Comparison of ENCODE assay signal across 31 mouse cellular contexts in genomic region chr14:50813060-50813459, GRCm38 (mm10). TPM values are rescaled to one million over a fixed set of nuclear protein-coding genes. Genes with fewer than 3 reads are reported as not detected.
DNase-seq lines count a peak whose midpoint lies in the region; ATAC-seq and TF ChIP-seq lines count a peak whose summit lies in the region.
"Had no signal": no experiment of that assay in that cellular context is flagged by ENCODE, and none has a peak within 500 bp of the region (broad histone marks: within the 10 kb centered on the region; RNA-seq: fewer than 3 reads in every experiment).

No protein-coding gene starts in this region.

- WGBS in intestine, embryonic 15.5 days = 78% methylated on average over 2 of the region's 2 CpGs
- 45% methylated on average over 2 of the region's 2 CpGs for WGBS in intestine, postnatal 0 days
- 23% methylated on average over 2 of the region's 2 CpGs for WGBS in small intestine, adult 2 months
- WGBS in stomach, postnatal 0 days = 79% methylated on average over 2 of the region's 2 CpGs
- 96% methylated on average over 2 of the region's 2 CpGs for WGBS in forebrain, embryonic 16.5 days

- H3K27me3 ChIP-seq in intestine, embryonic 15.5 days (replicated peaks) = no peaks in the 10 kb centered on the region
- no peaks in the 10 kb centered on the region for H3K27me3 ChIP-seq in intestine, postnatal 0 days (replicated peaks; ENCODE audit: control insufficient read depth, insufficient read depth, low read length)
- H3K27me3 ChIP-seq in small intestine, adult 2 months (ENCODE audit: control insufficient read depth, insufficient read depth, low read length) = no peaks in the 10 kb centered on the region
- H3K27me3 ChIP-seq in stomach, postnatal 0 days (ENCODE audit: control insufficient read depth, insufficient read depth, low read length) = no peaks in the 10 kb centered on the region
- H3K27me3 ChIP-seq in forebrain, embryonic 16.5 days (replicated peaks; ENCODE audit: control insufficient read depth, insufficient read depth, low read length) = no peaks in the 10 kb centered on the region
- H3K27me3 ChIP-seq: CH12.LX; embryonic facial prominence, embryonic 13.5 days; embryonic facial prominence, embryonic 15.5 days; forebrain, embryonic 12.5 days; Patski had no signal

- no peak overlapping the region for H3K4me3 ChIP-seq in intestine, embryonic 15.5 days (replicated peaks)
- no peak overlapping the region for H3K4me3 ChIP-seq in intestine, postnatal 0 days (ENCODE audit: low read depth, low read length)
- no peak overlapping the region for H3K4me3 ChIP-seq in small intestine, adult 2 months (ENCODE audit: low read depth, low read length)
- no peak overlapping the region for H3K4me3 ChIP-seq in stomach, postnatal 0 days (ENCODE audit: low read depth, low read length)
- H3K4me3 ChIP-seq in forebrain, embryonic 16.5 days (replicated peaks; ENCODE audit: low read length) = no peak overlapping the region
- H3K4me3 ChIP-seq: embryonic facial prominence, embryonic 13.5 days; embryonic facial prominence, embryonic 15.5 days; erythroblast, embryonic 14.5 days; forebrain, embryonic 10.5 days; forebrain, embryonic 12.5 days had no signal

- peak; percentile 41 for ATAC-seq in intestine, embryonic 15.5 days
- ATAC-seq in intestine, postnatal 0 days = peak; percentile 83
- ATAC-seq in stomach, postnatal 0 days (ENCODE audit: low FRiP score, low TSS enrichment) = peak; percentile 76
- no peak for ATAC-seq in forebrain, embryonic 16.5 days
- ATAC-seq: activated CD4-positive, CD25-positive, alpha-beta regulatory T cell, adult 4 months; CD4-positive, CD25-positive, alpha-beta regulatory T cell, adult 4 months; forebrain, embryonic 14.5 days; Patski had no signal

- H3K9ac ChIP-seq in intestine, embryonic 15.5 days = no peak overlapping the region
- H3K9ac ChIP-seq in intestine, postnatal 0 days (ENCODE audit: low read depth, low read length) = no peak overlapping the region
- no peak overlapping the region for H3K9ac ChIP-seq in stomach, postnatal 0 days (ENCODE audit: low read length)
- no peak overlapping the region for H3K9ac ChIP-seq in forebrain, embryonic 16.5 days (replicated peaks; ENCODE audit: low read depth, low read length)
- H3K9ac ChIP-seq: embryonic facial prominence, embryonic 13.5 days; embryonic facial prominence, embryonic 15.5 days; forebrain, embryonic 12.5 days had no signal

- no peak for TF ChIP-seq POLR2A in small intestine, adult 2 months (IDR thresholded peaks at IDR 0.05; ENCODE audit: low read depth, low read length)

- TF ChIP-seq EP300 in stomach, postnatal 0 days (optimal IDR thresholded peaks at IDR 0.05) = no peak

- TF ChIP-seq CTCF in intestine, postnatal 0 days (IDR thresholded peaks at IDR 0.05; ENCODE audit: low read depth) = no peak
- TF ChIP-seq CTCF in small intestine, adult 2 months (IDR thresholded peaks at IDR 0.05; ENCODE audit: extremely low read depth, insufficient read length, insufficient replicate concordance, low read depth, low read length) = no peak
- no peak for TF ChIP-seq CTCF in stomach, postnatal 0 days (IDR thresholded peaks at IDR 0.05; ENCODE audit: low read depth)

- H3K9me3 ChIP-seq in intestine, embryonic 15.5 days = no peaks in the 10 kb centered on the region
- H3K9me3 ChIP-seq in intestine, postnatal 0 days (ENCODE audit: control insufficient read depth) = no peaks in the 10 kb centered on the region
- H3K9me3 ChIP-seq in stomach, postnatal 0 days (ENCODE audit: control insufficient read depth, low read length) = no peaks in the 10 kb centered on the region
- no peaks in the 10 kb centered on the region for H3K9me3 ChIP-seq in forebrain, embryonic 16.5 days (ENCODE audit: control insufficient read depth, low read length)
- H3K9me3 ChIP-seq: embryonic facial prominence, embryonic 13.5 days; embryonic facial prominence, embryonic 15.5 days; forebrain, embryonic 10.5 days; forebrain, embryonic 12.5 days; G1E had no signal

- no peak overlapping the region for H3K27ac ChIP-seq in intestine, embryonic 15.5 days
- H3K27ac ChIP-seq in intestine, postnatal 0 days (ENCODE audit: low read depth, low read length) = peak overlapping the region; percentile 93
- peak overlapping the region; percentile 97 for H3K27ac ChIP-seq in small intestine, adult 2 months (ENCODE audit: insufficient read depth, low read depth, low read length)
- H3K27ac ChIP-seq in stomach, postnatal 0 days (replicated peaks) = peak overlapping the region; percentile 35; the same call in 1 of the 2 replicates
- H3K27ac ChIP-seq in forebrain, embryonic 16.5 days (ENCODE audit: low read length) = no peak overlapping the region
- H3K27ac ChIP-seq: embryonic facial prominence, embryonic 13.5 days; embryonic facial prominence, embryonic 15.5 days; forebrain, embryonic 10.5 days; forebrain, embryonic 12.5 days had no signal

- peak; percentile 19 for DNase-seq in stomach, postnatal 0 days (ENCODE audit: low spot score)
- DNase-seq in gastrocnemius, postnatal 4 days (ENCODE audit: low spot score in 2 of 2) = no peak
- no peak for DNase-seq in retina, embryonic 14.5 days (ENCODE audit: low spot score)
- DNase-seq: adrenal gland, adult 8-10 months; adrenal gland, postnatal 14 days; adrenal gland, postnatal 36 days; B cell, adult 2 months; cerebellum, adult 11-12 months; cerebellum, adult 8-10 months; cerebellum, adult 9-11 months; cerebellum, postnatal 14 days; cerebellum, postnatal 36 days; embryo, embryonic 11 days had no signal

- H3K4me1 ChIP-seq in intestine, embryonic 15.5 days (replicated peaks) = peaks cover 3% of the 10 kb centered on the region; the same call in 1 of the 2 replicates
- H3K4me1 ChIP-seq in intestine, postnatal 0 days (replicated peaks; ENCODE audit: control insufficient read depth, insufficient read depth, low read length) = no peaks in the 10 kb centered on the region
- H3K4me1 ChIP-seq in small intestine, adult 2 months (ENCODE audit: control insufficient read depth, insufficient read depth, insufficient read length, low read length) = peaks cover 7% of the 10 kb centered on the region; the same call in 1 of the 2 replicates
- 0 out of 2 replicates have a peak, but pooled peaks cover 2% of the 10 kb centered on the region for H3K4me1 ChIP-seq in stomach, postnatal 0 days (replicated peaks; ENCODE audit: control insufficient read depth, insufficient read depth)
- peaks cover 3% of the 10 kb centered on the region; the same call in 1 of the 2 replicates for H3K4me1 ChIP-seq in forebrain, embryonic 16.5 days (replicated peaks; ENCODE audit: control insufficient read depth, insufficient read depth, low read length)

- H3K36me3 ChIP-seq in intestine, embryonic 15.5 days = peaks cover 29% of the 10 kb centered on the region
- H3K36me3 ChIP-seq in intestine, postnatal 0 days (ENCODE audit: control insufficient read depth, insufficient read depth) = peaks cover 37% of the 10 kb centered on the region
- H3K36me3 ChIP-seq in small intestine, adult 2 months (ENCODE audit: control insufficient read depth, insufficient read depth, low read length) = peaks cover 43% of the 10 kb centered on the region
- peaks cover 22% of the 10 kb centered on the region for H3K36me3 ChIP-seq in stomach, postnatal 0 days (ENCODE audit: control insufficient read depth, insufficient read depth, low read length)
- H3K36me3 ChIP-seq in forebrain, embryonic 16.5 days (ENCODE audit: control insufficient read depth, insufficient read depth) = peaks cover 14% of the 10 kb centered on the region

- no peak overlapping the region for H3K4me2 ChIP-seq in intestine, embryonic 15.5 days (replicated peaks)
- H3K4me2 ChIP-seq in intestine, postnatal 0 days (replicated peaks; ENCODE audit: low read depth) = no peak overlapping the region
- no peak overlapping the region for H3K4me2 ChIP-seq in stomach, postnatal 0 days (replicated peaks; ENCODE audit: low read depth)
- no peak overlapping the region for H3K4me2 ChIP-seq in forebrain, embryonic 16.5 days (ENCODE audit: low read length)
- H3K4me2 ChIP-seq: embryonic facial prominence, embryonic 13.5 days; embryonic facial prominence, embryonic 15.5 days; forebrain, embryonic 12.5 days had no signal

RNA-seq across cellular contexts. Expression of gene Parp2, which starts 5.4 kb away (rescaled TPM):
- polyA plus RNA-seq in intestine, embryonic 15.5 days (2015; fragmentation: Nextera tagmentation; extraction: Ambion mirVana) = 57.1 and 59.2 TPM in 2 replicates
- 35.4 and 36.7 TPM in 2 replicates for polyA plus RNA-seq in intestine, postnatal 0 days (2015; fragmentation: Nextera tagmentation; extraction: Ambion mirVana)
- polyA plus RNA-seq in small intestine, adult 2 months (2012; rRNA removed) = 2.9 and 5.8 TPM in 2 replicates
- polyA plus RNA-seq in stomach, postnatal 0 days (2015; fragmentation: Nextera tagmentation; extraction: Ambion mirVana) = 27.9 and 28.7 TPM in 2 replicates
- total RNA-seq in gastrocnemius, postnatal 4 days (2021) = 10 to 100 TPM; 22.2 to 29.4 TPM
- polyA plus RNA-seq in forebrain, embryonic 16.5 days (2015; fragmentation: Nextera tagmentation; extraction: Ambion mirVana) = 53.3 and 56.7 TPM in 2 replicates

RNA-seq across cellular contexts. Expression of gene Ccnb1ip1, which starts 5.5 kb away (rescaled TPM):
- polyA plus RNA-seq in intestine, embryonic 15.5 days (2015; fragmentation: Nextera tagmentation; extraction: Ambion mirVana) = not detected in 2 replicates
- polyA plus RNA-seq in intestine, postnatal 0 days (2015; fragmentation: Nextera tagmentation; extraction: Ambion mirVana) = not detected in 2 replicates
- not detected in 2 replicates for polyA plus RNA-seq in small intestine, adult 2 months (2012; rRNA removed)
- not detected in 2 replicates for polyA plus RNA-seq in stomach, postnatal 0 days (2015; fragmentation: Nextera tagmentation; extraction: Ambion mirVana)
- not detected for total RNA-seq in gastrocnemius, postnatal 4 days (2021)
- polyA plus RNA-seq in forebrain, embryonic 16.5 days (2015; fragmentation: Nextera tagmentation; extraction: Ambion mirVana) = not detected in 2 replicates
- total RNA-seq: adrenal gland, adult 18-20 months; adrenal gland, postnatal 14 days; adrenal gland, postnatal 36 days; common myeloid progenitor, adult 5-6 weeks had no signal
- polyA plus RNA-seq: activated CD4-positive, CD25-positive, alpha-beta regulatory T cell, adult 4 months; CD4-positive, CD25-positive, alpha-beta regulatory T cell, adult 4 months; embryonic facial prominence, embryonic 11.5 days; embryonic facial prominence, embryonic 13.5 days; embryonic facial prominence, embryonic 15.5 days; forebrain, embryonic 10.5 days; forebrain, embryonic 12.5 days had no signal

RNA-seq across cellular contexts. Expression of gene Ttc5, which starts 27.7 kb away (rescaled TPM):
- polyA plus RNA-seq in intestine, embryonic 15.5 days (2015; fragmentation: Nextera tagmentation; extraction: Ambion mirVana) = 60.5 and 61.8 TPM in 2 replicates
- 30.5 and 31.0 TPM in 2 replicates for polyA plus RNA-seq in intestine, postnatal 0 days (2015; fragmentation: Nextera tagmentation; extraction: Ambion mirVana)
- polyA plus RNA-seq in small intestine, adult 2 months (2012; rRNA removed) = 6.8 and 13.5 TPM in 2 replicates
- 35.1 and 37.0 TPM in 2 replicates for polyA plus RNA-seq in stomach, postnatal 0 days (2015; fragmentation: Nextera tagmentation; extraction: Ambion mirVana)
- 10 to 100 TPM; 27.9 to 32.7 TPM for total RNA-seq in gastrocnemius, postnatal 4 days (2021)
- polyA plus RNA-seq in forebrain, embryonic 16.5 days (2015; fragmentation: Nextera tagmentation; extraction: Ambion mirVana) = 124 and 132 TPM in 2 replicates

RNA-seq across cellular contexts. Expression of gene Tep1, which starts 57.3 kb away (rescaled TPM):
- polyA plus RNA-seq in intestine, embryonic 15.5 days (2015; fragmentation: Nextera tagmentation; extraction: Ambion mirVana) = 10.4 and 13.3 TPM in 2 replicates
- polyA plus RNA-seq in intestine, postnatal 0 days (2015; fragmentation: Nextera tagmentation; extraction: Ambion mirVana) = 23.7 and 23.8 TPM in 2 replicates
- polyA plus RNA-seq in small intestine, adult 2 months (2012; rRNA removed) = 48.1 and 105 TPM in 2 replicates
- 6.2 and 7.8 TPM in 2 replicates for polyA plus RNA-seq in stomach, postnatal 0 days (2015; fragmentation: Nextera tagmentation; extraction: Ambion mirVana)
- 10 to 100 TPM in 1 of 2 experiments, 1 to 10 TPM in 1; 9.7 to 12.2 TPM for total RNA-seq in gastrocnemius, postnatal 4 days (2021)
- polyA plus RNA-seq in forebrain, embryonic 16.5 days (2015; fragmentation: Nextera tagmentation; extraction: Ambion mirVana) = 1.1 and 2.2 TPM in 2 replicates
- polyA plus RNA-seq: erythroblast, embryonic 14.5 days had no signal

Comparison
In these comparisons a context has a peak if more than half of its experiments do, and no peak if none do; other contexts are left out.
1. H3K27ac ChIP-seq: peak in intestine, postnatal 0 days (single experiment), small intestine, adult 2 months (single experiment) and stomach, postnatal 0 days (single experiment); none in intestine, embryonic 15.5 days (single experiment) and forebrain, embryonic 16.5 days (single experiment).